29 mouse cellular contexts compared by ENCODE assay signal in genomic region chr4:153374233-153374632, GRCm38 (mm10).
"Had no signal": no experiment of that assay in that cellular context is flagged by ENCODE, and none has a peak within 500 bp of the region (broad histone marks: within the 10 kb centered on the region; RNA-seq: fewer than 3 reads in every experiment).

No protein-coding gene starts in this region.

- DNase-seq: cerebellum, adult 2 months; cerebellum, adult 8-10 months; cerebellum, adult 9-10 months; cerebellum, adult 9-11 months; cerebellum, postnatal 10 days; cerebellum, postnatal 14 days; cerebellum, postnatal 25 days; cerebellum, postnatal 36 days; embryo, embryonic 11 days; forebrain, postnatal 0 days; gastrocnemius, adult 2 months; gastrocnemius, postnatal 10 days; gastrocnemius, postnatal 14 days; gastrocnemius, postnatal 25 days; gastrocnemius, postnatal 36 days; heart, adult 11 months; heart, adult 18-20 months; heart, adult 2 months had no signal

- H3K27me3 ChIP-seq: embryonic facial prominence, embryonic 12.5 days; forebrain, embryonic 13.5 days; forebrain, embryonic 15.5 days had no signal

- H3K9me3 ChIP-seq: embryonic facial prominence, embryonic 12.5 days; embryonic facial prominence, embryonic 13.5 days; embryonic facial prominence, embryonic 15.5 days; forebrain, embryonic 10.5 days; forebrain, embryonic 12.5 days; forebrain, embryonic 13.5 days; forebrain, embryonic 15.5 days; heart, embryonic 10.5 days had no signal

- H3K4me1 ChIP-seq: forebrain, embryonic 13.5 days; heart, embryonic 10.5 days had no signal

- H3K36me3 ChIP-seq: embryonic facial prominence, embryonic 12.5 days; embryonic facial prominence, embryonic 13.5 days; embryonic facial prominence, embryonic 15.5 days; forebrain, embryonic 10.5 days; forebrain, embryonic 12.5 days; forebrain, embryonic 15.5 days; heart, embryonic 10.5 days had no signal

- H3K9ac ChIP-seq: embryonic facial prominence, embryonic 12.5 days; embryonic facial prominence, embryonic 13.5 days; embryonic facial prominence, embryonic 15.5 days; forebrain, embryonic 12.5 days; forebrain, embryonic 13.5 days; forebrain, embryonic 15.5 days; forebrain, postnatal 0 days had no signal

- ATAC-seq: forebrain, embryonic 13.5 days; forebrain, embryonic 14.5 days; forebrain, embryonic 15.5 days; forebrain, embryonic 16.5 days; forebrain, postnatal 0 days had no signal

- H3K27ac ChIP-seq: embryonic facial prominence, embryonic 12.5 days; embryonic facial prominence, embryonic 13.5 days; embryonic facial prominence, embryonic 15.5 days; forebrain, embryonic 10.5 days; forebrain, embryonic 12.5 days; forebrain, embryonic 13.5 days; forebrain, embryonic 15.5 days; gastrocnemius, adult 2 months; heart, adult 2 months; heart, embryonic 10.5 days had no signal

- H3K4me2 ChIP-seq: embryonic facial prominence, embryonic 12.5 days; embryonic facial prominence, embryonic 13.5 days; embryonic facial prominence, embryonic 15.5 days; forebrain, embryonic 12.5 days; forebrain, embryonic 13.5 days; forebrain, embryonic 15.5 days had no signal

- H3K4me3 ChIP-seq: embryonic facial prominence, embryonic 12.5 days; embryonic facial prominence, embryonic 13.5 days; embryonic facial prominence, embryonic 15.5 days; erythroblast, embryonic 14.5 days; forebrain, embryonic 10.5 days; forebrain, embryonic 12.5 days; forebrain, embryonic 13.5 days; forebrain, embryonic 15.5 days; gastrocnemius, adult 2 months; heart, adult 2 months; heart, embryonic 10.5 days had no signal
